Mouse (Mus musculus): ENCODE data around the gene Mc3r. TPM values are rescaled to one million over a fixed set of nuclear protein-coding genes. Genes with fewer than 3 reads are reported as not detected.

The Mc3r gene
- polyA plus RNA-seq, 1 experiment from 2014 or later = not detected

- no peak overlapping the region for H3K27ac ChIP-seq (ENCODE audit: low read depth, low read length)
- 96% methylated on average over 6 of the region's 6 CpGs for WGBS
- DNase-seq (ENCODE audit: low spot score, missing footprints) (no peak), ATAC-seq (ENCODE audit: low FRiP score) (no peak)
- peaks cover 2% of the 10 kb centered on the region; the same call in 1 of the 2 replicates for H3K4me1 ChIP-seq (ENCODE audit: control insufficient read depth, insufficient read depth, low read length)
- H3K36me3 ChIP-seq (ENCODE audit: control insufficient read depth, insufficient read depth, low read length) = no peaks in the 10 kb centered on the region
- no peaks in the 10 kb centered on the region for H3K27me3 ChIP-seq (ENCODE audit: control insufficient read depth, insufficient read depth, low read length)
- H3K4me2 ChIP-seq = no peak overlapping the region
- H3K9ac ChIP-seq (ENCODE audit: low read length) = no peak overlapping the region
- no peak overlapping the region for H3K4me3 ChIP-seq (ENCODE audit: low read depth, low read length)
- H3K9me3 ChIP-seq (ENCODE audit: control insufficient read depth, low read length) = no peaks in the 10 kb centered on the region
Observed at GRCm38 (mm10) chr2:172263216-172263615, 14.9 kb downstream of the Mc3r start.

DNA sequence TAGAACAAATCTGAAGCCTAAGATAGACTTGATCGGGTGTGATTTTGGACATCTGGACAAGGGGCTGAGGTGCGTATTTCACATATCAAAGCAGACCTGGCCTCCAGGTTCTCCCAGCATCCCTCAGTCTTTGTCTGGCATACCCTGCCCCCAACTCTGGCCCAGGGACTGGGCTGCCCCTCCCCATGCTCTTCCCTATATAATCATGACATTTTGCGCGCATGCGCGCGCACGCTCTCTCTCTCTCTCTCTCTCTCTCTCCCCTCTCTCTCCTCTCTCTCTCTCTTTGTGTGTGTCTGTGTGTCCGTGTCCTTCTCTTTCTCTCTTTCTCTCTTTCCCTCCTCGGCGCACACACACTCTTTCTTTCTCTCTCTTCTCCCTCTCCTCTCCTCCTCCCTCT, 21.6 kb downstream of the Mc3r start:
- Histone ChIP-seq H3K27ac (ENCODE audit: low read depth, low read length) (no peak overlapping the region), H3K4me2 (no peak overlapping the region), H3K4me3 (ENCODE audit: low read depth, low read length) (no peak overlapping the region), H3K36me3 (ENCODE audit: control insufficient read depth, insufficient read depth, low read length) (no peaks in the 10 kb centered on the region), H3K9me3 (ENCODE audit: control insufficient read depth, low read length) (no peaks in the 10 kb centered on the region), H3K4me1 (ENCODE audit: control insufficient read depth, insufficient read depth, low read length) (peaks cover 2% of the 10 kb centered on the region; the same call in 1 of the 2 replicates), H3K27me3 (ENCODE audit: control insufficient read depth, insufficient read depth, low read length) (no peaks in the 10 kb centered on the region), H3K9ac (ENCODE audit: low read length) (no peak overlapping the region)
- DNase-seq (ENCODE audit: low spot score, missing footprints) = no peak
- ATAC-seq (ENCODE audit: low FRiP score) = no peak
- WGBS = 87% methylated on average over 11 of the region's 11 CpGs

- no peak for ATAC-seq (ENCODE audit: low FRiP score)
- no peak overlapping the region for H3K27ac ChIP-seq (ENCODE audit: low read depth, low read length)
Observed at GRCm38 (mm10) chr2:172270485-172270944, 22.2 kb downstream of the Mc3r start.

DNA sequence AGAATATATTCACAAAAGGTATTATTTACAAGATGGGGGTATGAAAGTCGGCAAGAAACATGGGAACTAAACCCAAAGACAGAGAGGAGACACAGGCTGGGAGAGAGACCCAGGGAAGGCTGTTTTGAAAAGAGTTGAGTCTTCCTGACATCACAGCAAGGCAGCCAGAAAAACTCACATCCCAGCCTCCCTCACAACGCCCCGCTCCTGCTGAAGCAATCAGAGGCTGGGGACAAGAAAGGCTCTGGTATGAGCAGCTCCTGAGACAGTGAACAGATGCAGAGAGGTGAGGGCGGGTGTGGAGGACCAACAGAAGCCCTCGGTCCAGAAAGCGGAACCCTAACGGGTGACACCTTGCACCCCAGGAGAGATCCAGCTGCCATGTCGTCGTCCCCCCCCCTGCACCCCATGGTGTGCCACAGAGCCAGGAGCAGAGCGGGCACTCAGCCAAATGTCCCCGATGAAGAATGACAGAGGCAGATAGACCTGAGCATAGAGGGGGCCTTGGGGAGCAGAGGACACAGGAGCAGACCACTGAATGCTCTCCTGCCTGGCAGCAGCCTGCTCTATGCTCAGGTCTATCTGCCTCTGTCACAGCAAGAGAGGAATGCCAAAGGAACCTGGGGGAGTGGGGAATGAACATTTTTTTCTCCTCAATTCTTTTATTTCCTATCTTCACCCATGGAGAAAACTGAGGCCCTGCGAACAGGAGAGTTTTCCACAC, 22.8 kb downstream of the Mc3r start:
- Histone ChIP-seq H3K4me3 (ENCODE audit: low read depth, low read length) (no peak overlapping the region), H3K36me3 (ENCODE audit: control insufficient read depth, insufficient read depth, low read length) (no peaks in the 10 kb centered on the region), H3K4me2 (no peak overlapping the region), H3K9ac (ENCODE audit: low read length) (no peak overlapping the region), H3K9me3 (ENCODE audit: control insufficient read depth, low read length) (no peaks in the 10 kb centered on the region), H3K4me1 (ENCODE audit: control insufficient read depth, insufficient read depth, low read length) (no peaks in the 10 kb centered on the region), H3K27ac (ENCODE audit: low read depth, low read length) (no peak overlapping the region; the same call in 1 of the 2 replicates), H3K27me3 (ENCODE audit: control insufficient read depth, insufficient read depth, low read length) (no peaks in the 10 kb centered on the region)
- DNase-seq (ENCODE audit: low spot score, missing footprints) (no peak), ATAC-seq (ENCODE audit: low FRiP score) (no peak)
- WGBS = 75% methylated on average over 12 of the region's 12 CpGs

More at GRCm38 (mm10) chr2:172270485-172270944, 22.2 kb downstream of the Mc3r start:
- Histone ChIP-seq H3K27me3 (ENCODE audit: control insufficient read depth, insufficient read depth, low read length) (no peaks in the 10 kb centered on the region), H3K4me3 (ENCODE audit: low read depth, low read length) (no peak overlapping the region), H3K9me3 (ENCODE audit: control insufficient read depth, low read length) (no peaks in the 10 kb centered on the region), H3K4me2 (no peak overlapping the region), H3K9ac (ENCODE audit: low read length) (no peak overlapping the region), H3K4me1 (ENCODE audit: control insufficient read depth, insufficient read depth, low read length) (no peaks in the 10 kb centered on the region; the same call in 1 of the 2 replicates), H3K36me3 (ENCODE audit: control insufficient read depth, insufficient read depth, low read length) (no peaks in the 10 kb centered on the region)
- DNase-seq (ENCODE audit: low spot score, missing footprints) = no peak
- WGBS = 55% methylated on average over 9 of the region's 9 CpGs

DNA sequence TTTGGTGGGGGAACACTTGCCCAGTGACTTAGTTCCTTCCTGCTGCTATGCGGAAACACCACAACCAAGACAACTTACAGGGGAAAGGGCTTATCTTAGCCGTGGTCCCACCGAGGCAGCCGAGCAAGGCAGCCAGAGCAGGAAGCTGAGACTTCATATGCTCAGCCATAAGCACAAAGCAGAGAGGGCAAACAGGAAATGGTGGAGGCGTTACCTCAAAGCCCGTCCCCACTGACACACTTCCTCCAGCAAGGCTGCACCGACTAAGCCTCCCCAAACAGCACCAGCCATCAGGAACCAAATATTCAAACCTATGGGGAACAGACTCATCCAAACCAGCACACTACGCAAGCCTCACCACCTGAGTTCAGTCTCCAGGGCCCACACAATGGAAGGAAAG, 26.4 kb downstream of the Mc3r start:
- no peak for ATAC-seq (ENCODE audit: low FRiP score)
- WGBS = 85% methylated on average over 8 of the region's 8 CpGs

DNA sequence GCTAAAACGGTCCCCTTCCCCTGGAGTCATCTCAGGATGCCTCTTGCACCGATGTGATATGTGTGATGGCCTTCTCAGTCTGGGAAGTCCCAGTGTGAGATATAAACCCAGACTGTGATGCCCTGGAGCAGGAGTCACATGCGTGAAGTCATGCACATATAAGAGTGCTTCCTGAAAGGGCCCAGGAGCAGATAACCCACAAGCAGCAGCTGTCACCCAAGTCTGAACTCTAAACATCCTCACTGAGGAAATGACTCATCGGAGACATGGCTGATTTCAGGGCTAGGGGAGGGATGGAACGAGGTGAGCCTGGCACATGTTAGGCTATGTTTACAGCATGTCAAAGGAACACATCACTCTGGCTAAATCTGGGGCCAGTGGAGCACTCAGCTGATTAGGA, 27.9 kb downstream of the Mc3r start:
- Histone ChIP-seq H3K27ac (ENCODE audit: low read depth, low read length) (no peak overlapping the region), H3K27me3 (ENCODE audit: control insufficient read depth, insufficient read depth, low read length) (no peaks in the 10 kb centered on the region), H3K36me3 (ENCODE audit: control insufficient read depth, insufficient read depth, low read length) (no peaks in the 10 kb centered on the region), H3K4me3 (ENCODE audit: low read depth, low read length) (no peak overlapping the region), H3K4me2 (no peak overlapping the region), H3K9ac (ENCODE audit: low read length) (no peak overlapping the region), H3K4me1 (ENCODE audit: control insufficient read depth, insufficient read depth, low read length) (no peaks in the 10 kb centered on the region), H3K9me3 (ENCODE audit: control insufficient read depth, low read length) (no peaks in the 10 kb centered on the region)
- 78% methylated on average over 5 of the region's 5 CpGs for WGBS
- ATAC-seq (ENCODE audit: low FRiP score) (no peak), DNase-seq (ENCODE audit: low spot score, missing footprints) (no peak)

More for the DNA sequence above, 26.4 kb downstream of the Mc3r start:
- Histone ChIP-seq H3K4me1 (ENCODE audit: control insufficient read depth, insufficient read depth, low read length) (no peaks in the 10 kb centered on the region), H3K27ac (ENCODE audit: low read depth, low read length) (no peak overlapping the region), H3K9me3 (ENCODE audit: control insufficient read depth, low read length) (no peaks in the 10 kb centered on the region), H3K9ac (ENCODE audit: low read length) (no peak overlapping the region), H3K27me3 (ENCODE audit: control insufficient read depth, insufficient read depth, low read length) (no peaks in the 10 kb centered on the region), H3K4me3 (ENCODE audit: low read depth, low read length) (no peak overlapping the region), H3K4me2 (no peak overlapping the region), H3K36me3 (ENCODE audit: control insufficient read depth, insufficient read depth, low read length) (no peaks in the 10 kb centered on the region)
- no peak for DNase-seq (ENCODE audit: low spot score, missing footprints)

DNA sequence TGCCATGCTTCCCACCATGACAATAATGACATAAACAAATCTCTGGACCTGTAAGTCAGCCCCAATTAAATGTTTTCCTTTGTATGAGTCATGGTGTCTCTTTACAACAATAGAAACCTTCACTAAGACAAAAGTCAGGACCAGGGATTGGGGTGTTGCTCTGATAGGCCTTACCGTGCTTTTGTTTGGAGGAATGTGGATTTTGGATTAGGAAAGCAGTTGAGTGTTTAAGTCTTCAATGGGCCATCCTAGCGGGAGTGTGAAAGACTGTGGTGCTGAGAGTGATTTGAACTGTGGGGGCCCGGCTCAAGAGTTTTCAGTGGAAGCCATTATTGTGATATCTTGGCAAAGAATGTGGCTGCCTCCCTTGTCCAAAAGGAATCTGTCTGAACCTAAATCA, 30.7 kb downstream of the Mc3r start:
- Histone ChIP-seq H3K36me3 (ENCODE audit: control insufficient read depth, insufficient read depth, low read length) (no peaks in the 10 kb centered on the region), H3K9me3 (ENCODE audit: control insufficient read depth, low read length) (no peaks in the 10 kb centered on the region), H3K27ac (ENCODE audit: low read depth, low read length) (no peak overlapping the region), H3K4me3 (ENCODE audit: low read depth, low read length) (no peak overlapping the region), H3K4me1 (ENCODE audit: control insufficient read depth, insufficient read depth, low read length) (peaks cover 7% of the 10 kb centered on the region), H3K9ac (ENCODE audit: low read length) (no peak overlapping the region), H3K27me3 (ENCODE audit: control insufficient read depth, insufficient read depth, low read length) (no peaks in the 10 kb centered on the region), H3K4me2 (no peak overlapping the region)
- no peak for DNase-seq (ENCODE audit: low spot score, missing footprints)
- 63% methylated on average over 3 of the region's 3 CpGs for WGBS
- ATAC-seq (ENCODE audit: low FRiP score) = no peak

DNA sequence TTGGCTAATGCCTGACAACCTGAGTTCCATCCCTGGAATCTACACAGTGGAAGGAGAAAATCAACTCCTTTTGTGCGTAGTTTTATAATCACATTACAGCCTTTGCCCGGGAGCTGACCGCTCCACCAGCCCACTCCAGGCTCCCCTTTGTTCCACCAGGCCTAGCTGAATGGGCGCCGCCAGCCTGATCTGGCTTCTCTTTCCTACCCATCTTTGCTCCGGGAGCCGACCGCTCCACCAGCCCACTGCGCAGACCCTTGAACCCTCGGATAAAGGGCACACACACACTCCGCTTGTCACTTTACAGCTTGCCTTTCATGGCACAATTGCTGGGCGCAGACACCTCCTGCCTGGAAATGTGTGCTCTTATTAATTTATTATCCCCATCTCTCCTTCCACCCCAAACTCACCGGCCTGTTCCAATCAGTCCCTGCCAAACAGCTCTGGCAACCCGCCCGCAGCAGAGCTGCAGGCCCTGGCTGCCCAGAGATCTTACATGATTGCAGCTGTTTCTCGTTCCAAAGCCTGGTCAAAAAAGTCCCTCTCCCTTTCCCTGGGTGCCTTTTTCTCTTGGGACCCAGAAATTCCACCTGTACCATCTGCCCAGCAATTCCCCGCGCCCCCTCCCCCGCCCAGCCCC, 33.9 kb downstream of the Mc3r start:
- ATAC-seq (ENCODE audit: low FRiP score) = peak; percentile 86
- peak overlapping the region; percentile 16 for H3K9ac ChIP-seq (ENCODE audit: low read length)
- H3K4me1 ChIP-seq (ENCODE audit: control insufficient read depth, insufficient read depth, low read length) = peaks cover 7% of the 10 kb centered on the region
- peak; percentile 89 for DNase-seq (ENCODE audit: low spot score, missing footprints)
- H3K27me3 ChIP-seq (ENCODE audit: control insufficient read depth, insufficient read depth, low read length) = no peaks in the 10 kb centered on the region
- H3K4me2 ChIP-seq = no peak overlapping the region
- WGBS = 50% methylated on average over 19 of the region's 19 CpGs
- no peaks in the 10 kb centered on the region for H3K9me3 ChIP-seq (ENCODE audit: control insufficient read depth, low read length)
- no peaks in the 10 kb centered on the region for H3K36me3 ChIP-seq (ENCODE audit: control insufficient read depth, insufficient read depth, low read length)
- H3K27ac ChIP-seq (ENCODE audit: low read depth, low read length) = peak overlapping the region; percentile 26; the same call in 1 of the 2 replicates
- H3K4me3 ChIP-seq (ENCODE audit: low read depth, low read length) = no peak overlapping the region

GRCm38 (mm10) chr2:172287715-172288114, 39.4 kb downstream of the Mc3r start:
- ATAC-seq (ENCODE audit: low FRiP score) (no peak), DNase-seq (ENCODE audit: low spot score, missing footprints) (no peak)
- Histone ChIP-seq H3K27me3 (ENCODE audit: control insufficient read depth, insufficient read depth, low read length) (no peaks in the 10 kb centered on the region), H3K27ac (ENCODE audit: low read depth, low read length) (no peak overlapping the region), H3K4me1 (ENCODE audit: control insufficient read depth, insufficient read depth, low read length) (peaks cover 3% of the 10 kb centered on the region), H3K4me3 (ENCODE audit: low read depth, low read length) (no peak overlapping the region), H3K9me3 (ENCODE audit: control insufficient read depth, low read length) (no peaks in the 10 kb centered on the region), H3K4me2 (no peak overlapping the region), H3K36me3 (ENCODE audit: control insufficient read depth, insufficient read depth, low read length) (no peaks in the 10 kb centered on the region), H3K9ac (ENCODE audit: low read length) (no peak overlapping the region)
- 89% methylated on average over 1 of the region's 1 CpGs for WGBS

All from midbrain, embryonic 11.5 days (tissue).